Mouse (Mus musculus) kidney, postnatal 36 days (tissue): Measurements from ENCODE around the gene Pecam1.
"Not testable (repeated sequence)": the region's sequence is repeated elsewhere in the genome, so short reads cannot be mapped to it uniquely, and the experiment has no call there.

Experiments used
- DNase-seq, 2 experiments: peaks; one replicate each; pipeline ENCODE4 v3.0.0; 2021 to 2022; ENCODE audit warnings: mixed read lengths in 2 of 2

The Pecam1 gene

GRCm38 (mm10) chr11:106770195-106770974 is 20.0 kb upstream of the Pecam1 start:
- peak in 1 of 2 experiments; percentile 35 for DNase-seq

GRCm38 (mm10) chr11:106767516-106767915 is 17.1 kb upstream of the Pecam1 start:
- DNase-seq: no peak

DNA sequence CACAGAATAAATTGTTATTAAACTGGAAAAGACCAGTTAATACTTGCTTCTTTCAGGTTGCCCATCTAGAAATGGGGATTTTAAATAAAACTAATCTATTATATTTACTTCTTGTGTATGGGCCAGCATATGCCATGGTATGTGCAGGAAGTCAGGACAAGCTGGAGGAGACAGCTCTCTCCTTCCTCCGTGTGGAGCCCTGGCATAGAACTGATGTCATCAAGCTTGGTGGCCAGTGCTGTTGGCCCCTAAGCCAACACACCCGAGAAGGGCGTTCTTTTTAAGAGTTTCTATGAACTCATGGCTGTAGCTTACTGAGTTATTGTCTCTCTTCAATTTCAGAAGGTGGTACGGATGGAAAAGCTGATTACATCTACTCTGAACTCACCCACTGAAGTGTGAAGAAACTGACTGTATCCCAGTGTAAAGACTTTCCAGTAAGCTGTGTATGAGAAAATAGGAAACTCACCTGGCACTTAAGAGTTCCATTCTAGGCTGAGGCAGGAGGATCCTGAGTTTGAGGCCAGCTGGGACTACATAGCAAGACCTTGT is 16.3 kb upstream of the Pecam1 start:
- no peak for DNase-seq

GRCm38 (mm10) chr11:106762800-106763185 is 12.4 kb upstream of the Pecam1 start:
- no peak for DNase-seq

DNA sequence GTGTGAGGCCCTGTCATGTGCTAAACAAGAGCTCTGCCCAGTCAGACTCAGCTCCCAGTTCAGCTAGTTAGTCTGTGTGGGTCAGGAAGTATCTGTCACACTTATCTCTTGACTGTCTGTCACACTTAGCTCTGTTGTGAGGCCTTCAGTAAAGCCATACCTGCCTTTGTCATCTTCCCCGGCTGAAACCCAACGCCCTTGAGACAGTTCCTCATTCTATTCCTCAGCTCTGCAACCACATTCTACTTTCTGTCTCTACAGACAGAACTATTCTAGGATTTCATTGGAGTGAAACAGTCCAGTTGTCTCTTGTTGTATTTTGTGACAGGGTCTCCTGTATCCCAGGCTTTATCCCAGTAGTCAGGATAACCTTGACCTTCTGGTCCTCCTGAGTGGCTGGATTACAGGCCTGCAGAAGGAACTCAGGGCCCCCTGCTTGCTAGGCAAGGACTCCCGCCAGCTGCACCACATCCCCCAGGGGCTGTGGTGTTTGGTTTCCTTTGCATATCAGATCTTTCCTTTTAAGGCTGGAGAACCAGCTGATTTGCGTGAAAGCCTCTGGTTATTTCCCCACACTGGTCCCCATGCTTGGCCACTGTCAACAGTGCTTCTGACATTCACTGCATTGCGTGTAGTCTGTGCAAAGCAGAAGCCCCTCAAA is 11.8 kb upstream of the Pecam1 start:
- peak; percentile 21 to 24 for DNase-seq

- no peak for DNase-seq
These were observed 10.1 kb upstream of the Pecam1 start for GRCm38 (mm10) chr11:106760511-106760910.

DNA sequence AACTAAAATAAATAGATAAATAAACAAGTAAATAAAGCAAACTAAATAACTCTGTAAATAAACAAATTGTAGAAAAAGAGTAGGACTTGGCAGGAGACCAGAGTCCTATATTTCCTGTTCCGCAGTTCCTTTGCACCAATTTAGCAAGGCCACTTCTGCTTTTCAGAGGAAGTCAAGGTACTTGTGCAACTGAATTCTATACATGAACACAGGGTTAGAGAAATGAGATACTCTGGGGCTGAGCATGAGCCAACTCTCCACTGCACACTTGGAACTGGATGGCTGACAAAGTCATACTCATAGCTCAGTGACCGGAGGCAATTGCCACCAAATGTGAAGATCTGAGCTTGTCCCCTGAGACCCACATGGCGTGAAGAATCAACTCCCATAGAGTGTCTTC is 8.6 kb upstream of the Pecam1 start:
- no peak for DNase-seq

- no peak for DNase-seq
These were observed 5.2 kb upstream of the Pecam1 start for GRCm38 (mm10) chr11:106755583-106755982.

DNA sequence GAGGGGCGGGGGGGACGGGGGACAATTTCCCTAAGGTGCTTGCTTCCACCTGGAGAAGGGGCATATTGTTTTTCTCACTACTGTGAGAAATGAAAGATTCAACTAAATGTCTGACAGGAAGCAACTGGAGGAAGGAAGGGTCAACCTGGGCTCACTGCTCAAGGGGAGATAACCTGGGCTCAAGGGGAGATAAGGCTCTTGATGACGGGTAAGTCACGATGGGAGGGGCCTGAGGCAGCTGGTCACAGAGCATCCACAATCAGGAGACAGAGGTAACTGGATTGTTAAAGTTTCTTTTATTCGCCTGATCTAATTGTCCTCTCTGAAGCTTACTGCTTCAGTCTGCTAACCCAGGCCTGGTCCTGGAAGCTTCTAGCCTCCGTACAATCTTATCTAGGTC is 2.9 kb upstream of the Pecam1 start:
- no peak for DNase-seq

DNA sequence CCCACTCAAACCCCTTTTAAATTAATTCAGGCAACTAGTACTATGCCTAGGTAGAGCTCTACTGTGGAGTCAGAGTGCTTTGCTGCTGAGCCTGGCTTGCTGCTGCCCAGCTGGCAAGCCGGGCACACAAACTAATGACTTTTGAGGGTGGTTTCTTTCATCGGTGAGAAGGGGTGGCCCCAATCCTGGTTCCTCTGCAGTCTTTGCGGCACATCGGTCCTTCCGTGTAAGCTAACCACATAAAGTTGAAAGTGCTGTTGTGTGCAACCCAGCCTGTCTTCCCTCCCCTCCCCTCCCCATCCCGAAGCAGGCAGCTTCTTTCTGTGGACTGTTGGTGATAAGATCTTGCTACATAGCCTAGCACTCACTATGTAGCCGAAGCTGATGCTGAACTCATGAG is 1.7 kb upstream of the Pecam1 start:
- no peak for DNase-seq

GRCm38 (mm10) chr11:106751039-106752018 is 901 bp upstream of the Pecam1 start, which contains the start of gene Milr1:
TSS of gene Milr1 (plus strand) at chr11:106751226.
- no peak for DNase-seq

GRCm38 (mm10) chr11:106749557-106750120 is 789 bp downstream of the Pecam1 start:
- not testable (repeated sequence) for DNase-seq

DNA sequence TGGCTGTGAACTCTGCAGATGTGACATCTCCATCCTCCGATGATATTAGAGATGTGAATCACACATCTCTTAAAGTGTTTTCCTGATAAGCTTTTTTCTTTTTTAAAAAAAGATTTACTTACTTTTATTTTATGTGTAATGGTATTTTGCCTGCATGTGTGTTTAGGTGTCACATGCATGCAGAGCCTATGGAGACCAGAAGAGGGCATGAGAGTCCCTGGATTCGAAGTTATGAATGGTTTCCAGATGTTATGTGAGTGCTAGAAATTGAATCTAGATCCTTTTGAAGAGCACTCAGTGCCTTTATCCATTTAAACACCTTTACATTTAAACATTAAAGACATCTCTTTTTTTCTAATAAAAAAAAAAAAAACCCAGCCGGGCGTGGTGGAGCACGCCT is 5.5 kb downstream of the Pecam1 start:
- DNase-seq: no peak

GRCm38 (mm10) chr11:106742388-106742841 is 8.0 kb downstream of the Pecam1 start:
- no peak for DNase-seq

DNA sequence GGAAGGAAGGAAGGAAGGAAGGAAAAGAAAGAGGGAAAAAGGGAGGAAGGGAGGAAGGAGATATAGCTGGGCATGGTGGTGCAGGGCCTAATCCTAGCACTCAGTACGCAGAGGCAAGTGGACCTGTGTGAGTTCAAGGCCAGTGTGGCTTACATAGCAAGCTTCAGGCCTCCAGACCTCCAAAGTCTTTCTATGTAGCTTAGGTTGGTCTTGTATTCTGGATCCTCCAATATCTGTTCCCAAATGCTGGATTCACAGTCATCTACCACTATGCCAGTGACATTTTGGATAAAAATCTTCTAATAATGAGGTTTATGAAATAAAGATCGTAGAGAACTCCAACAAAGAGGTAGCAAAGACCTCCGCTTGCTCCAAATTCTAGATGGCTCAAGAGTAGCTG is 8.6 kb downstream of the Pecam1 start:
- DNase-seq: no peak

GRCm38 (mm10) chr11:106741232-106741631 is 9.2 kb downstream of the Pecam1 start:
- no peak for DNase-seq

- not testable (repeated sequence) for DNase-seq
These were observed 9.7 kb downstream of the Pecam1 start for GRCm38 (mm10) chr11:106740724-106741123.

- DNase-seq: no peak
These were observed 11.3 kb downstream of the Pecam1 start for GRCm38 (mm10) chr11:106739116-106739515.

GRCm38 (mm10) chr11:106737178-106737621 is 13.2 kb downstream of the Pecam1 start:
- peak; percentile 57 to 64 for DNase-seq

GRCm38 (mm10) chr11:106736614-106737013 is 13.8 kb downstream of the Pecam1 start:
- DNase-seq: no peak

DNA sequence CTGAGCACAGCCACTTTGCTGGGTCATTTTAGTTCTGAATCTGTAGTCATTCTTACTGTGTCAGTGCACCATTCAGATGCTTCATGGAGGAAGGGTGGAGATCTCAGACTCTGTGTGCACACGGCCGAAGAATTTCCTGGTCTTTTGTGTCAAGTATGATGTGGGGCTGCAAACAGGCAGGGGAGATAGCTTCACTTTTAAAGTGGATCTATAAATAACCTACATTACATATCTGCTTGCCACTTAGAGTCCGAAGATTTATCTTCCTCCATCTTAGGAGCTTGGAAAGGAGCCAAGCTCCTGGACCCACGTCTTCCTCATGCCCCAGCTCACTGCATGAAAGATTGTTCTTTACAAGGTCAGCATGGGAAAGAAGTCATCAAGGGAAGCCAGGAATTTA is 19.7 kb downstream of the Pecam1 start:
- peak in 1 of 2 experiments; percentile 48 for DNase-seq

DNA sequence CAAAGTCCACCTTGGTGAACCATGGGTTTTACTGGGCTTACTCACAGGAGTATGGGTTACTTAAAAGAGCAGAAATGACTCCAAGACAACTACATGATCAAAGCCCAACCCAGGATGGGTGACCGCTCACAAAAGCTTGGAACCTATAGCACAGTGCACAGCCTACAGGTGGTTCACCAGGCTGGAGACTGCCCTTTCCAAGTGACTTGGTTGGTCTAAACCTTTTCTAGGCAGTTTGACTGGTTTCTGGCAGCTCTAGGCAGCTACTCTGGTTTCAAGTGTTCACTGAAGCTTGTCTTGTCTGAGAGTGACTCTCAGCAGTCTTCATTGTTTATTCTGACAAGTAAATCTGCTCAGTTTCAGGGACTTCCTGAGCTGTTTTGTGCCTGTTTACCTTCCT is 20.8 kb downstream of the Pecam1 start:
- no peak for DNase-seq
